Mouse (Mus musculus) megakaryocyte, embryonic 14.5 days (primary cell): ENCODE measurements around the gene Hdac8.

Experiments used
- FLI1 ChIP-seq: IDR thresholded peaks from 2 replicates; pipeline ENCODE4 v1.6.1; 2012; ENCODE audit warnings: low read length, inconsistent platforms, mixed read lengths
- GATA1 ChIP-seq: IDR thresholded peaks from 3 replicates; pipeline ENCODE4 v1.6.1; 2012; ENCODE audit warnings: mixed read lengths, low read length, inconsistent platforms, borderline replicate concordance

- TF ChIP-seq GATA1 = no peak
- no peak for TF ChIP-seq FLI1
Observed at GRCm38 (mm10) chrX:102509205-102509604, 4.0 kb upstream of the Hdac8 start.
